Mouse (Mus musculus): ENCODE measurements around the gene Wwox. TPM values are rescaled to one million over a fixed set of nuclear protein-coding genes. Genes with fewer than 3 reads are reported as not detected.

Gene Wwox
- polyA plus RNA-seq, 1 experiment: 14.9 TPM

DNA sequence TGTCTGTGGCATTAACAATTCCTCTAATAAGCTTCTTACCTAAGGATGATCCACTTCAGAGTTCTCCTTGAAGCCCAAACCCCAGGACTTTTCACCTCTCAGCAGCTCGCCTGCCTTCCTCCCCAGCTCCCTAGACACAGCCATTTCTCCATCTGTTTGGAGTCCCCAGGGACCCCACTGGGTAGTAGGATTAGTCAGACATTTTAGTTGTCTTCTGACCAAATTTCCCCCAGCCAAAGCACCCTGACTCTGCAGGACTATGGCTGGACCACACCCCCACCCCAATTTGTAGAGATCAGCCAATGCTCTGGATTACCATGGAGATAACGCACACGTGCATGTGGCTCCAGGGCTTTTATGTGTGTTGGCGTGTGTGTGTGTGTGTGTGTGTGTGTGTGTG is 451.8 kb downstream of the Wwox start:
- Histone ChIP-seq H3K4me3 (ENCODE audit: control insufficient read depth, low read depth, low read length) (no peak overlapping the region), H3K27me3 (ENCODE audit: control insufficient read depth, insufficient read depth, low read length) (no peaks in the 10 kb centered on the region), H3K4me1 (ENCODE audit: control insufficient read depth, insufficient read depth, low read length) (peaks cover 9% of the 10 kb centered on the region), H3K27ac (ENCODE audit: control insufficient read depth, insufficient read depth, low read depth, low read length) (no peak overlapping the region), H3K36me3 (ENCODE audit: control insufficient read depth, insufficient read depth, low read length) (no peaks in the 10 kb centered on the region)
- TF ChIP-seq POLR2A (IDR thresholded peaks at IDR 0.05; ENCODE audit: control insufficient read depth, low read depth, low read length) (no peak), CTCF (IDR thresholded peaks at IDR 0.05; ENCODE audit: control insufficient read depth, insufficient read depth, insufficient replicate concordance, low read depth, low read length) (no peak)

DNA sequence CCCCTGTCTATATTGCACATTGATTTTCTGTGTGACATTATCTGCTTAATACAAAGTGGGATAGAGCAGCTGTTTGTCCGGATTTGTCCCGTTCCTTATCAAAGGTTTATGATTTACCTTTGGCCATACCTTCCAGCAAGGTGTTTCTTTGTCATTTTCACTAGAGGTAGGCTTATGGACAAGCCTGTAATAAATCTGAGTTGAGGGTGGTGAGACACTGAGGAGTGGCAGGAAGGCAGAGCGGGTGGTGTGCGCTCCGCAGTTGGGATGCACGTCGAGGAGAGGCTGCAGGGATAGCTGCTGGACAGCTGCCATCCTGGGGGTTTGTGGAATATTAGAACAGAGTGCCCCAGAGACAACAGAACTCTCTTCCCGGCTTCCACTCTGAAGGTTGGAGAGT is 458.0 kb downstream of the Wwox start:
- Histone ChIP-seq H3K4me1 (ENCODE audit: control insufficient read depth, insufficient read depth, low read length) (no peaks in the 10 kb centered on the region), H3K27ac (ENCODE audit: control insufficient read depth, insufficient read depth, low read depth, low read length) (no peak overlapping the region), H3K4me3 (ENCODE audit: control insufficient read depth, low read depth, low read length) (no peak overlapping the region), H3K36me3 (ENCODE audit: control insufficient read depth, insufficient read depth, low read length) (no peaks in the 10 kb centered on the region), H3K27me3 (ENCODE audit: control insufficient read depth, insufficient read depth, low read length) (no peaks in the 10 kb centered on the region)
- TF ChIP-seq CTCF (IDR thresholded peaks at IDR 0.05; ENCODE audit: control insufficient read depth, insufficient read depth, insufficient replicate concordance, low read depth, low read length) (no peak), POLR2A (IDR thresholded peaks at IDR 0.05; ENCODE audit: control insufficient read depth, low read depth, low read length) (no peak)

DNA sequence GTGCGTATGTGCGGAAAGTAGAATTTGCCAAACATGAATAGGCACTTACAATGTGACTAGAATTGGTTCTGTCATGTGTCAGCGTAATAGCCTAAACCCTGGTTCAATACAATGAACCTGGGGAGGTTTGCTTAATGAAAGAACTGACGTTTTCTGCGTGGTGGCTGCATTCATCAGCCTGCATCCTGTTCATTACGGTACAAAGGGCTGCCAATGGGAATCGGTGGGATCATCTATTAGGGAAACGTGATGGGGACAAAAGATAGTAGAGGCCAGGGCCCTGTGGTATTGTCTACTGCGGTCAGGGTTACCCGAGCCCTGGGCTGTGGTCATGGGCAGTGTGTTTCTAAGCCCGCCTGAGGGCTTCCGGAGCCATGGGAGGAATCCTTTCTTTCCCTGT is 459.7 kb downstream of the Wwox start:
- TF ChIP-seq POLR2A (IDR thresholded peaks at IDR 0.05; ENCODE audit: control insufficient read depth, low read depth, low read length) (no peak), CTCF (IDR thresholded peaks at IDR 0.05; ENCODE audit: control insufficient read depth, insufficient read depth, insufficient replicate concordance, low read depth, low read length) (no peak)
- Histone ChIP-seq H3K4me1 (ENCODE audit: control insufficient read depth, insufficient read depth, low read length) (no peaks in the 10 kb centered on the region), H3K27me3 (ENCODE audit: control insufficient read depth, insufficient read depth, low read length) (no peaks in the 10 kb centered on the region), H3K36me3 (ENCODE audit: control insufficient read depth, insufficient read depth, low read length) (no peaks in the 10 kb centered on the region), H3K4me3 (ENCODE audit: control insufficient read depth, low read depth, low read length) (no peak overlapping the region), H3K27ac (ENCODE audit: control insufficient read depth, insufficient read depth, low read depth, low read length) (no peak overlapping the region)

DNA sequence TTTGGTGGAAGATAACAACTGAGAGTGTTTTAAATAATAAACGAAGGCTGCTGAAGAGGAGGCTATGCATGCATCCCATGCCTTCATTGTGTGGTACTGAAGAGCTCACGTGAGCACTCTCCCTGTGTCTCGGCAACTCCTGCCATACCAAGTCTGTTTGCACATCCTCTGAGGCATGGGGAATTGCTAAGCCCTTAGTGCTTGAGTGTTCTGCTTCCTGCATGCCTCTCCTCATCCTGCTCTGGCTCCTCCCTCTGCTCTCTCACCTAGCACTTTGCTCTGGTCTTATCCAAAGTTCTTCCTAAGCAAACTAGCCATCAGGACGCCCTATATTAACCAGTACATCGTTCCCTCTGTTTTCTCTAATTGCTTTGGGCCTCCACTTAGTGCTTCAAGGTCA is 463.1 kb downstream of the Wwox start:
- no peaks in the 10 kb centered on the region for H3K27me3 ChIP-seq (ENCODE audit: control insufficient read depth, insufficient read depth, low read length)
- H3K36me3 ChIP-seq (ENCODE audit: control insufficient read depth, insufficient read depth, low read length): no peaks in the 10 kb centered on the region
- H3K4me1 ChIP-seq (ENCODE audit: control insufficient read depth, insufficient read depth, low read length): no peaks in the 10 kb centered on the region
- no peak overlapping the region for H3K4me3 ChIP-seq (ENCODE audit: control insufficient read depth, low read depth, low read length)
- no peak for TF ChIP-seq POLR2A (IDR thresholded peaks at IDR 0.05; ENCODE audit: control insufficient read depth, low read depth, low read length)
- no peak for TF ChIP-seq CTCF (IDR thresholded peaks at IDR 0.05; ENCODE audit: control insufficient read depth, insufficient read depth, insufficient replicate concordance, low read depth, low read length)
- H3K27ac ChIP-seq (ENCODE audit: control insufficient read depth, insufficient read depth, low read depth, low read length): no peak overlapping the region

DNA sequence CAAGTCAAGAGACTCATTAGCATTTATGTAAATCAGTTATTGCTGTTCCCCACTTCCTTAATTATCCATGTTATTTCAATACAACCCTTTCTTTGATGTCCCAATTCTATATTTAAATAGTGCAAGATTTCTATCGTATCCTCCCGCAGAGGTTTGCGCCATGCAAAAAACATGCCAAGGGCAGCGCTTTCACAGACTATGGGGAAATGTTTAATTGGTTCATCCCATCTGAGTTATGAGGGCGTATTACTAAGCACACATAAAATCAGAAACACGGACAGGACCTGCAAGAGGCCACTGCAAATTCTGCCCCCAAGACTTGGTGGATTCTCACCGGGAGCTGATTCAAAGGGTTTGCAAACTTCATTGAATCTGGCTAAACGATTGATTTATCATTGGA is 468.6 kb downstream of the Wwox start:
- no peaks in the 10 kb centered on the region for H3K36me3 ChIP-seq (ENCODE audit: control insufficient read depth, insufficient read depth, low read length)
- TF ChIP-seq CTCF (IDR thresholded peaks at IDR 0.05; ENCODE audit: control insufficient read depth, insufficient read depth, insufficient replicate concordance, low read depth, low read length): no peak
- TF ChIP-seq POLR2A (IDR thresholded peaks at IDR 0.05; ENCODE audit: control insufficient read depth, low read depth, low read length): no peak
- no peaks in the 10 kb centered on the region for H3K27me3 ChIP-seq (ENCODE audit: control insufficient read depth, insufficient read depth, low read length)

DNA sequence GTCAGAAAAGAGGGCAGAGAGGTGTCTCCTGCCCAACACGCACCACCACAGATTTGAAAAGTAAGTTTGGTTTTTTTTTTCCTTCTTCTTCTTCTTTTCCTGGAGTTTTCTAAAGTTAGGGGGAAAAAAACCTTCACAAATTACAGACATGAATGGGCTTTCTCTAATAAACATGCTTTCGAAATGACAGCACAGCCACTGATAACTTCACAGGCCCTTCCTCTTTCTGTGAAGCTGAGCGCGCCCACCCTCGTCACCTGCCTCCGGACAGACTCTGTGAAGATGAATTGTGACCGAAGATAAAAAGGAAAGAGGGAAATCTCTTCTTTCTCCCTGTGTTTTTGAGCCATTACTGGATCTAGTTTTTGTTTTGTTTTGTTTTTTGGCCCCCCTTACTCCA is 469.1 kb downstream of the Wwox start:
- no peak overlapping the region for H3K27ac ChIP-seq (ENCODE audit: control insufficient read depth, insufficient read depth, low read depth, low read length)
- no peaks in the 10 kb centered on the region for H3K36me3 ChIP-seq (ENCODE audit: control insufficient read depth, insufficient read depth, low read length)
- no peaks in the 10 kb centered on the region for H3K27me3 ChIP-seq (ENCODE audit: control insufficient read depth, insufficient read depth, low read length)
- H3K4me3 ChIP-seq (ENCODE audit: control insufficient read depth, low read depth, low read length): no peak overlapping the region
- TF ChIP-seq CTCF (IDR thresholded peaks at IDR 0.05; ENCODE audit: control insufficient read depth, insufficient read depth, insufficient replicate concordance, low read depth, low read length) (no peak), POLR2A (IDR thresholded peaks at IDR 0.05; ENCODE audit: control insufficient read depth, low read depth, low read length) (no peak)
- no peaks in the 10 kb centered on the region for H3K4me1 ChIP-seq (ENCODE audit: control insufficient read depth, insufficient read depth, low read length)

More for the DNA sequence above, 468.6 kb downstream of the Wwox start:
- Histone ChIP-seq H3K4me1 (ENCODE audit: control insufficient read depth, insufficient read depth, low read length) (no peaks in the 10 kb centered on the region), H3K4me3 (ENCODE audit: control insufficient read depth, low read depth, low read length) (no peak overlapping the region), H3K27ac (ENCODE audit: control insufficient read depth, insufficient read depth, low read depth, low read length) (no peak overlapping the region)

DNA sequence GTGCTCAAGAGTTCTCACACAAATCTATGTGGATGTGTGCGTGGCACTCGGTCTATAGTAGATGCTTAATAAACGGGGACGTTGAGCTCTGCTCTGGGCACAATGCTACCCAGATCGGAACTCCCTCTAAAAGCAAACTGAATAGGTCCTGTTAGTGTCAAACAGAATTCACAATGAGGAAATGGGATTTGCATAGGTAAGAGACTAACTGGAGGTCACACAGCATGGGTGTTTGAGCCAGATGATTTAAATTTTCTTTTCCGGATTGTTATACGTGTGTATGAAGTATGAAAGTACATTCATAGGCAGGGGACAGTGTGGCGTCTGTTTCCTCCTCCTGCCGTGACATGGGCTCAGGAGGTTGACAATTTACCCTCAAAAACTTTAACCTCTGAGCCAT is 469.7 kb downstream of the Wwox start:
- Histone ChIP-seq H3K4me1 (ENCODE audit: control insufficient read depth, insufficient read depth, low read length) (no peaks in the 10 kb centered on the region), H3K27me3 (ENCODE audit: control insufficient read depth, insufficient read depth, low read length) (no peaks in the 10 kb centered on the region), H3K4me3 (ENCODE audit: control insufficient read depth, low read depth, low read length) (no peak overlapping the region), H3K27ac (ENCODE audit: control insufficient read depth, insufficient read depth, low read depth, low read length) (no peak overlapping the region), H3K36me3 (ENCODE audit: control insufficient read depth, insufficient read depth, low read length) (no peaks in the 10 kb centered on the region)
- TF ChIP-seq POLR2A (IDR thresholded peaks at IDR 0.05; ENCODE audit: control insufficient read depth, low read depth, low read length) (no peak), CTCF (IDR thresholded peaks at IDR 0.05; ENCODE audit: control insufficient read depth, insufficient read depth, insufficient replicate concordance, low read depth, low read length) (no peak)

DNA sequence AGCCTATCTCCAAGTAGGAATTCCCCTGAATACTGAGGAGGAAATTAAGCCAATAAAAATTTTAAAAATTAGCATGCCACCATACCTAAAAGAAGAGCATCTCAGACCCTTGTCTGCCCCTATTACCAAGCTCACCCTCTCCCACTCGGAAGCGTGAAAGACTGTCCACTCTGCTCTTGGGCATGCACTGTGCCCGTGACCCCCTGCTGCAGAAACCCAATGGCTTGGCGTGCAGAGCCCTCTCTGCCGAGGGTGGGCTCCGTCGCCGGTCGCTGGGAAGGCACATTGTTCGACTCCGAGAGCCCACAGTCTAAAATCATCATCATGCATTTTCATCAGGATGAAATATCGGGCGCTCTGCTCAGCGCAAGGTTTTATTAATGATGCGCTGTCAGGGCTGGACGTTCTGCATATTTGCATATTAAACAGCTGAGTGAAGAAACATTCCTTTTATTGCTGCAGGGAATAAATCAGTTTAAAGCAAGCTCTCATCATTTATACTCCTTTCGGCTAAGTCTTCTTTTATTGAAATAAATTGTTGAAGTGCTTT is 471.7 kb downstream of the Wwox start:
- H3K36me3 ChIP-seq (ENCODE audit: control insufficient read depth, insufficient read depth, low read length): no peaks in the 10 kb centered on the region
- no peaks in the 10 kb centered on the region for H3K27me3 ChIP-seq (ENCODE audit: control insufficient read depth, insufficient read depth, low read length)
- no peak overlapping the region for H3K4me3 ChIP-seq (ENCODE audit: control insufficient read depth, low read depth, low read length)
- no peak overlapping the region for H3K27ac ChIP-seq (ENCODE audit: control insufficient read depth, insufficient read depth, low read depth, low read length)
- TF ChIP-seq POLR2A (IDR thresholded peaks at IDR 0.05; ENCODE audit: control insufficient read depth, low read depth, low read length): no peak
- no peak for TF ChIP-seq CTCF (IDR thresholded peaks at IDR 0.05; ENCODE audit: control insufficient read depth, insufficient read depth, insufficient replicate concordance, low read depth, low read length)
- no peaks in the 10 kb centered on the region for H3K4me1 ChIP-seq (ENCODE audit: control insufficient read depth, insufficient read depth, low read length)
